Mouse (Mus musculus) CH12.LX (cell line): Measurements from ENCODE around the gene Cfap54. TPM values are rescaled to one million over a fixed set of nuclear protein-coding genes. Genes with fewer than 3 reads are reported as not detected.

Experiments used
- DNase-seq: peaks from one replicate; pipeline ENCODE4 v3.0.0-alpha.2; 2013; ENCODE audit errors: extremely low read depth
- H3K27ac ChIP-seq: 2 replicates; pipeline ENCODE4 v1.5.1; 2012; ENCODE audit warnings: low read depth, mild to moderate bottlenecking, control low read depth, moderate library complexity; ENCODE audit not compliant: insufficient read depth
- H3K27me3 ChIP-seq: replicated peaks from 2 replicates; pipeline ENCODE3; 2012; ENCODE audit warnings: inconsistent platforms
- H3K36me3 ChIP-seq, 2 experiments: replicated peaks in 1 of 2; 2 replicates each; pipeline versions ENCODE3 to v1.6.1; 2012; ENCODE audit warnings: inconsistent platforms in 1 of 2, low read length in 1 of 2, mild to moderate bottlenecking in 1 of 2, mixed read lengths in 1 of 2, moderate library complexity in 1 of 2; ENCODE audit not compliant: control insufficient read depth in 1 of 2, insufficient read depth in 1 of 2
- H3K4me1 ChIP-seq, 2 experiments: 2 replicates each; pipeline ENCODE4 v1.6.1; 2012; ENCODE audit warnings: inconsistent platforms in 1 of 2, moderate library complexity in 1 of 2; ENCODE audit not compliant: insufficient read depth in 2 of 2, control insufficient read depth in 1 of 2
- H3K4me2 ChIP-seq: 2 replicates; pipeline ENCODE4 v1.6.1; 2012; ENCODE audit warnings: low read depth, mild to moderate bottlenecking, control low read depth; ENCODE audit not compliant: poor library complexity, insufficient read depth, severe bottlenecking
- H3K4me3 ChIP-seq, 3 experiments: fragments of 150-350 bp in 1 of 3; sonication (generic) in 1 of 3; replicated peaks in 1 of 3; 2 replicates each; pipeline versions ENCODE3 to v1.5.1; 2011 to 2012; ENCODE audit warnings: low read depth in 2 of 3, low read length in 2 of 3, mild to moderate bottlenecking in 2 of 3, moderate library complexity in 2 of 3, control low read depth in 1 of 3, improper control_type of control experiment in 1 of 3, inconsistent platforms in 1 of 3, mixed read lengths in 1 of 3; ENCODE audit not compliant: poor library complexity in 1 of 3
- H3K79me2 ChIP-seq: replicated peaks from 2 replicates; pipeline ENCODE4 v1.6.1; 2012; ENCODE audit warnings: mild to moderate bottlenecking, moderate library complexity; ENCODE audit not compliant: control insufficient read depth, poor library complexity, insufficient read depth, severe bottlenecking; ENCODE audit errors: extremely low read depth
- H3K9ac ChIP-seq: 2 replicates; pipeline ENCODE4 v1.6.1; 2012; ENCODE audit warnings: low read depth, mild to moderate bottlenecking, control low read depth, moderate library complexity; ENCODE audit not compliant: insufficient read depth
- H3K9me3 ChIP-seq: replicated peaks from 2 replicates; pipeline ENCODE3; 2012; ENCODE audit warnings: low read length, inconsistent platforms, mixed read lengths
- CHD1 ChIP-seq: IDR thresholded peaks from 2 replicates; pipeline ENCODE4 v1.6.1; 2012; ENCODE audit warnings: low read depth, low read length, improper control_type of control experiment, inconsistent platforms
- CHD2 ChIP-seq: IDR thresholded peaks from 2 replicates; pipeline ENCODE4 v1.6.1; 2011; ENCODE audit warnings: low read length, improper control_type of control experiment
- CTCF ChIP-seq, 2 experiments: IDR thresholded peaks in 1 of 2; conservative IDR thresholded peaks in 1 of 2; 2 replicates each; pipeline ENCODE4 v1.5.1; 2011 to 2012; ENCODE audit warnings: low read depth in 2 of 2, low read length in 2 of 2, improper control_type of control experiment in 1 of 2, inconsistent platforms in 1 of 2, mild to moderate bottlenecking in 1 of 2, moderate library complexity in 1 of 2
- ELF1 ChIP-seq: IDR thresholded peaks from 2 replicates; pipeline ENCODE4 v1.6.1; 2014; ENCODE audit warnings: low read depth, mild to moderate bottlenecking, inconsistent platforms, low read length, improper control_type of control experiment
- GABPA ChIP-seq: IDR thresholded peaks from 2 replicates; pipeline ENCODE4 v1.6.1; 2012; ENCODE audit warnings: low read depth, low read length, improper control_type of control experiment, inconsistent platforms; ENCODE audit not compliant: insufficient replicate concordance
- MAZ ChIP-seq: IDR thresholded peaks from 2 replicates; pipeline ENCODE4 v1.6.1; 2012; ENCODE audit warnings: low read depth, mild to moderate bottlenecking, inconsistent platforms, low read length, improper control_type of control experiment, moderate library complexity
- MEF2A ChIP-seq: IDR thresholded peaks from 2 replicates; pipeline ENCODE4 v1.6.1; 2014; ENCODE audit warnings: low read depth, mild to moderate bottlenecking, inconsistent platforms, low read length, improper control_type of control experiment, borderline replicate concordance
- MXI1 ChIP-seq: IDR thresholded peaks from 2 replicates; pipeline ENCODE4 v1.6.1; 2011; ENCODE audit warnings: mild to moderate bottlenecking, low read depth, low read length, improper control_type of control experiment
- MYC ChIP-seq: IDR thresholded peaks from 2 replicates; pipeline ENCODE4 v1.6.1; 2011; ENCODE audit warnings: low read depth, mild to moderate bottlenecking, improper control_type of control experiment, low read length
- NRF1 ChIP-seq: IDR thresholded peaks from 2 replicates; pipeline ENCODE4 v1.6.1; 2014; ENCODE audit warnings: low read depth, mild to moderate bottlenecking, inconsistent platforms, low read length, improper control_type of control experiment, moderate library complexity
- PAX5 ChIP-seq: IDR thresholded peaks from 2 replicates; pipeline ENCODE4 v1.6.1; 2012; ENCODE audit warnings: low read length, inconsistent platforms, mixed read lengths
- POLR2A ChIP-seq: IDR thresholded peaks from 2 replicates; pipeline ENCODE4 v1.6.1; 2011; ENCODE audit warnings: low read depth, mild to moderate bottlenecking, improper control_type of control experiment, low read length
- SIN3A ChIP-seq: IDR thresholded peaks from 2 replicates; pipeline ENCODE4 v1.6.1; 2012; ENCODE audit warnings: low read length, improper control_type of control experiment, inconsistent platforms
- TCF12 ChIP-seq: IDR thresholded peaks from 2 replicates; pipeline ENCODE4 v1.6.1; 2014; ENCODE audit warnings: low read depth, mild to moderate bottlenecking, inconsistent platforms, low read length, improper control_type of control experiment
- UBTF ChIP-seq: IDR thresholded peaks from 2 replicates; pipeline ENCODE4 v1.6.1; 2012; ENCODE audit warnings: low read depth, mild to moderate bottlenecking, inconsistent platforms, low read length, improper control_type of control experiment, moderate library complexity
- ZKSCAN1 ChIP-seq: IDR thresholded peaks from 2 replicates; pipeline ENCODE4 v1.6.1; 2012; ENCODE audit warnings: low read depth, inconsistent platforms, low read length, improper control_type of control experiment, borderline replicate concordance
- ZMIZ1 ChIP-seq: IDR thresholded peaks from 2 replicates; pipeline ENCODE4 v1.6.1; 2012; ENCODE audit warnings: low read depth, mild to moderate bottlenecking, inconsistent platforms, low read length, improper control_type of control experiment
- ZNF384 ChIP-seq: IDR thresholded peaks from 2 replicates; pipeline ENCODE4 v1.6.1; 2012; ENCODE audit warnings: low read depth, low read length, improper control_type of control experiment, inconsistent platforms
- dilution Hi-C: fragments of 300-500 bp; cut with MboI; formaldehyde crosslinking; loops from 2 replicates; pipeline ENCODE4 v1.14.3; 2020; ENCODE audit warnings: low sequenced_read_pairs; ENCODE audit not compliant: extremely low pct_unique_long_range_greater_than_20kb, extremely low pct_ligation_motif_present
- in situ Hi-C: fragments of 300-500 bp; cut with MboI; formaldehyde crosslinking; loops from 3 replicates; pipeline ENCODE4 v1.14.3; 2019; ENCODE audit warnings: low sequenced_read_pairs, low pct_ligation_motif_present, low pct_unique_long_range_greater_than_20kb, mixed read lengths
- polyA plus RNA-seq: library from polyadenylated mRNA; unstranded; fragments of >175 nt; gene quantifications from 2 replicates; pipeline ENCODE4 v1.2.1, GENCODE M21; 2012; ENCODE audit warnings: low read depth; ENCODE audit not compliant: insufficient read length
- total RNA-seq, 2 experiments: library from RNA; depleted of rRNA; stranded (reverse); fragments of 300-350 nt in 1 of 2; fragments of >200 nt in 1 of 2; gene quantifications; 2 replicates each; pipeline ENCODE4 v1.2.3; 2012 to 2014

Gene Cfap54
- total and polyA plus RNA-seq, 3 experiments, result 0.38 to 1.3 (median 1.3) TPM

GRCm38 (mm10) chr10:93075856-93076255 is 5.6 kb downstream of the Cfap54 start:
- no peak for DNase-seq
- no peaks in the 10 kb centered on the region for H3K36me3 ChIP-seq
- no peaks in the 10 kb centered on the region for H3K79me2 ChIP-seq
- no peaks in the 10 kb centered on the region for H3K27me3 ChIP-seq
- no peak overlapping the region for H3K27ac ChIP-seq
- TF ChIP-seq ZKSCAN1 (no peak), PAX5 (no peak), POLR2A (no peak), MAZ (no peak), ZNF384 (no peak), SIN3A (no peak), MYC (no peak), CHD2 (no peak), TCF12 (no peak), CTCF (conservative IDR thresholded peaks at IDR 0.05 in 1 of 2, IDR thresholded peaks at IDR 0.05 in 1 of 2; ENCODE audit: low read depth in 2 of 2, low read length in 2 of 2) (no peak), MXI1 (no peak), NRF1 (no peak)
- TF ChIP-seq, all 38 proteins: peak for 0
- H3K4me2 ChIP-seq, result no peak overlapping the region
- in situ Hi-C loops, result loop anchor here (10.0 kb wide), 2 partner anchors 89 to 349 kb away; partner anchors contain the start of gene Cdk17
- no peak overlapping the region for H3K4me3 ChIP-seq
- H3K4me1 ChIP-seq, result peaks cover 8 to 24% of the 10 kb centered on the region in 2 experiments
- H3K9ac ChIP-seq, result no peak overlapping the region
- H3K9me3 ChIP-seq, result no peaks in the 10 kb centered on the region
- dilution Hi-C loops, result no loop called here

DNA sequence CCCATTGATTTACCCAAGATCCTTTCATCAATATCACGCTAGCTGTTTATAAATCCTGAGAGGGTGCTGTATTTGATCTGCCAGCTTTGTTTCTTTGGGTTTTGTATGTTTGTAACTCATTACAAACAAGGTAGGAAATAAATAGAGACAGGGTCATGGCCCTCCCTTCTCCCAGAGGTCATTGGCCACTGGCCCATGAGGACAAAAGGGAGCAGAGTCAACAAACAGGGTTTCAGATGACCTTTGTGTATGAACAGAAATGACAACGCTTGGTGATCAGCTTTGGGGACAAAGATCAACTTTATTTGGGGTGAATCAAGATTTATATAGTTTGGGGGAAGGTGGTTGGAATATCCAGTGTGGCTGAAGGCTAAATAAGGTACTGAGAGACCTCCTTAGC is 8.6 kb downstream of the Cfap54 start:
- DNase-seq, result no peak
- no peaks in the 10 kb centered on the region for H3K36me3 ChIP-seq
- H3K27me3 ChIP-seq, result no peaks in the 10 kb centered on the region
- H3K4me2 ChIP-seq, result no peak overlapping the region
- no peak overlapping the region for H3K27ac ChIP-seq
- no peak overlapping the region for H3K4me3 ChIP-seq
- no peak for TF ChIP-seq ZKSCAN1
- TF ChIP-seq ELF1, result no peak
- no peak for TF ChIP-seq GABPA
- no peak for TF ChIP-seq CTCF (conservative IDR thresholded peaks at IDR 0.05 in 1 of 2, IDR thresholded peaks at IDR 0.05 in 1 of 2; ENCODE audit: low read depth in 2 of 2, low read length in 2 of 2)
- TF ChIP-seq CHD1, result no peak
- TF ChIP-seq MEF2A, result no peak
- TF ChIP-seq UBTF, result no peak
- no peak for TF ChIP-seq ZMIZ1
- TF ChIP-seq ZNF384, result no peak
- no peak overlapping the region for H3K9ac ChIP-seq
- H3K9me3 ChIP-seq, result no peaks in the 10 kb centered on the region
- H3K4me1 ChIP-seq, result peaks cover 11 to 43% of the 10 kb centered on the region in 2 experiments
- in situ Hi-C loops, result loop anchor here (10.0 to 25.0 kb wide), 4 partner anchors 92 to 740 kb away; partner anchors contain the start of genes Cdk17 and Snrpf
- H3K79me2 ChIP-seq, result no peaks in the 10 kb centered on the region
- dilution Hi-C loops, result no loop called here
